Mouse (Mus musculus): Measurements from ENCODE around the gene Slc2a4.

Gene Slc2a4

GRCm38 (mm10) chr11:69901993-69902392 is 46.0 kb downstream of the Slc2a4 start:
- DNase-seq (ENCODE audit: low read depth), result peak; percentile 49

- DNase-seq (ENCODE audit: low read depth), result peak; percentile 93
Measured at GRCm38 (mm10) chr11:69901406-69901846, 46.6 kb downstream of the Slc2a4 start.

- peak; percentile 95 for DNase-seq (ENCODE audit: low read depth)
Measured at GRCm38 (mm10) chr11:69900471-69901405, 47.2 kb downstream of the Slc2a4 start, which contains the start of the genes 2810408A11Rik and Neurl4. Gene 2810408A11Rik (minus strand): TSS chr11:69900987. Gene Neurl4 (plus strand): TSS chr11:69901072.

- DNase-seq (ENCODE audit: low read depth), result no peak
Measured at GRCm38 (mm10) chr11:69899870-69900269, 48.1 kb downstream of the Slc2a4 start.

GRCm38 (mm10) chr11:69895291-69895690 is 52.7 kb downstream of the Slc2a4 start, which contains the start of gene Acap1:
Gene Acap1 (minus strand): TSS chr11:69895539.
- peak; percentile 78 for DNase-seq (ENCODE audit: low read depth)

- DNase-seq (ENCODE audit: low read depth), result peak; percentile 85
Measured at GRCm38 (mm10) chr11:69894671-69895070, 53.3 kb downstream of the Slc2a4 start.
